Mouse (Mus musculus) bone marrow macrophage, adult 2 months (primary cell): ENCODE data around the gene P3h2.

ENCODE experiments used
- CTCF ChIP-seq: IDR thresholded peaks from 2 replicates; pipeline ENCODE4 v1.5.1; 2012; ENCODE audit warnings: low read depth, mild to moderate bottlenecking, low read length, moderate library complexity
- POLR2A ChIP-seq: IDR thresholded peaks from 2 replicates; pipeline ENCODE4 v1.6.1; 2012; ENCODE audit warnings: mild to moderate bottlenecking, low read depth, low read length, borderline replicate concordance

DNA sequence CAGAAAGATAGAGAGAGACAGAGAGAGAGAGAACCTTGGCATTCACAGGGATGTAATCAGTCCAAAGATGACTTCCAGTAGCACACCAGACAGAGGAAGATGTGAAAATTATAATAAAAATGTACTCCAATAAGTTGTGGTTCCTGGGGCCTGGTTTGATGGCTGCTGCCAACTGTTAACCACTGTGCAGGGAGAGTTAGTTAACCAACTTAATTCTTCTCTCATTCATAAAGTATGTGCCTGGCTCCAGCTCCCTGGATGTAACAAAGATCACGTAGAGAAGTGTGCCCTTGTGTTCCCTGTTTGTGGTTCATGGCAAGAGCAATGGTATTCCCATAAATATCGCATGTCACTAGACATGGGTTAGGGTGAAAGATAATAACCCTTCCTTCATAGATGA, 128.4 kb downstream of the P3h2 start:
- TF ChIP-seq CTCF: no peak
- TF ChIP-seq POLR2A: no peak
